Mouse (Mus musculus) CH12.LX (cell line): ENCODE results near the gene Kat14.

Source experiments
- CTCF ChIP-seq, 2 experiments: IDR thresholded peaks in 1 of 2; conservative IDR thresholded peaks in 1 of 2; 2 replicates each; pipeline ENCODE4 v1.5.1; 2011 to 2012; ENCODE audit warnings: low read depth in 2 of 2, low read length in 2 of 2, improper control_type of control experiment in 1 of 2, inconsistent platforms in 1 of 2, mild to moderate bottlenecking in 1 of 2, moderate library complexity in 1 of 2
- EP300 ChIP-seq: IDR thresholded peaks from 2 replicates; pipeline ENCODE4 v1.6.1; 2011; ENCODE audit warnings: low read length, improper control_type of control experiment
- GABPA ChIP-seq: IDR thresholded peaks from 2 replicates; pipeline ENCODE4 v1.6.1; 2012; ENCODE audit warnings: low read depth, low read length, improper control_type of control experiment, inconsistent platforms; ENCODE audit not compliant: insufficient replicate concordance
- NELFE ChIP-seq: IDR thresholded peaks from 2 replicates; pipeline ENCODE4 v1.6.1; 2011; ENCODE audit warnings: low read depth, low read length, improper control_type of control experiment

- TF ChIP-seq CTCF (conservative IDR thresholded peaks at IDR 0.05 in 1 of 2, IDR thresholded peaks at IDR 0.05 in 1 of 2; ENCODE audit: low read depth in 2 of 2, low read length in 2 of 2) (no peak), EP300 (no peak), GABPA (no peak), NELFE (no peak)
Measured at GRCm38 (mm10) chr2:144369511-144369910, 728 bp downstream of the Kat14 start.
